Mouse (Mus musculus): Measurements from ENCODE around the gene Reg2.
"Not testable (repeated sequence)": the region's sequence is repeated elsewhere in the genome, so short reads cannot be mapped to it uniquely, and the experiment has no call there.

Reg2 gene

GRCm38 (mm10) chr6:78395323-78395722, at the start of gene Reg2:
Gene Reg2 (plus strand): TSS chr6:78395623.
- not testable (repeated sequence) for DNase-seq (ENCODE audit: low spot score in 2 of 2)

DNA sequence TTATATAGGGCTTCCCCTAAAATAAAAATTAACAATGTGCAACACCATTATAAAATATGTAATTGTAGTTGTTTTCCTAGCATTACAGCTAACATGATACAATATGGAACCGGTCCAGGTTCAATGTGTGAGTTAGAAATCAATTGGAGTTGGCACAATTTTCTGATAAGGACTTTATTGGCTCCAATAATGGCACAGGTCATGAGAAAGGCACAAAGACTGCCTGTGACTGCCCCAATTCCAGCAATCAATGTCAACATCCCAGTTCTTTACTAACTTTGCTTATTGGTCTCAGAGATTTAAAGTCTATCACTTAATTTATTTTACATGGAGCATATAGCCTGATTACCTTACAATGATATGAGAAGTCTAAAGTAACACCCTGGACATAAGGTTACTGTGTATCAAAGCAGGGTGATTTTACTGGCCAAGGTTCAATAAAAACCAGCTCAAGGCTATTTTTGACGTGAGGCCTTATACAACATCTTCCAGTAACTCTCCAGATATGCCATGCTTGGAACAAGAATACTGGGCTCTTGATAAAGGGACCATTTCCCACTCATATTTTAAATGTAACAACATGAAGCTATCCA, 33.4 kb upstream of the Reg2 start:
- DNase-seq (ENCODE audit: low spot score in 2 of 2) = no peak

DNA sequence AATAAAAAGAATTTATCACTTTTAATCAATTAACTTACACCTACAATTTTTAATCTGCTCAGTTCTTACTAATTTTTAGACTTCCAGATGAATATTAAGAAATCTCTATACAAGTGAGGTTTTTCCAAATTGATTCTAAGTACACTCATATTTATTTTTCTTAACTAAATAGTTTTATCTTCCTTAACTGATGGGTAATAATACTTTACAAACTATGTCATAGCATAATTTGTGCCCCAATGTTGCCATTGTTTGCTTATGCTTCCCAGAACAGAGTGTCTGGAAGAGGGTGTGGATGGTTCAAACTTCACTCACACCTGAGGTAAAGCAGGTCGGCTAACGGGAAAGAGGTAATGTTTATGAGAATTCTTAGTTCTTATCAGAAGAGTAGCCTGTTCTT, 25.1 kb upstream of the Reg2 start, which contains the start of gene Reg3b:
TSS of gene Reg3b (plus strand) at position 301 of the 400 bp plus-strand sequence.
- no peak for DNase-seq (ENCODE audit: low spot score in 2 of 2)

GRCm38 (mm10) chr6:78378765-78379164, 16.7 kb upstream of the Reg2 start, which contains the start of gene Reg3d:
Gene Reg3d (minus strand): TSS chr6:78378865.
- DNase-seq (ENCODE audit: low spot score in 2 of 2) = no peak

GRCm38 (mm10) chr6:78380409-78380808, 15.0 kb upstream of the Reg2 start, which contains the start of gene Reg3a:
Gene Reg3a (plus strand): TSS chr6:78380709.
- DNase-seq (ENCODE audit: low spot score in 2 of 2) = no peak

GRCm38 (mm10) chr6:78385609-78386008, 9.8 kb upstream of the Reg2 start:
- DNase-seq (ENCODE audit: low spot score in 2 of 2) = no peak

DNA sequence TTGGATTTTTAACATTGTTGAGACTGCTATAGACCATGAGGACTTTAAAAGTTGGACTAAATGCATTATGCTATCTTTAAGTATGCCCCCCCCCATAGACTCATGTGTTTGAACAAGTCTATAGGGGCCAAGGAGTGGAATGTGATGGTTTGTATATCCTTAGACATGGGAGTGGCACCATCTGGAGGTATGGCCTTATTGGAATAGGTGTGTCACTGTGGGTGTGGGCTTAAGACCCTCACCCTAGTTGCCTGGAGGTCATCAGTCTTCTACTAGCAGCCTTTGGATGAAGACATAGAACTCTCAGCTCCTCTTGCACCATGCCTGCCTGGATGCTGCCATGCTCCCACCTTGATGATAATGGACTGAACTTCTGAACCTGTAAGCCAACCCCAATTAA, 27.0 kb downstream of the Reg2 start, which contains the start of gene Reg1:
TSS of gene Reg1 (plus strand) at position 301 of the 400 bp plus-strand sequence.
- not testable (repeated sequence) for DNase-seq (ENCODE audit: low spot score in 2 of 2)

DNA sequence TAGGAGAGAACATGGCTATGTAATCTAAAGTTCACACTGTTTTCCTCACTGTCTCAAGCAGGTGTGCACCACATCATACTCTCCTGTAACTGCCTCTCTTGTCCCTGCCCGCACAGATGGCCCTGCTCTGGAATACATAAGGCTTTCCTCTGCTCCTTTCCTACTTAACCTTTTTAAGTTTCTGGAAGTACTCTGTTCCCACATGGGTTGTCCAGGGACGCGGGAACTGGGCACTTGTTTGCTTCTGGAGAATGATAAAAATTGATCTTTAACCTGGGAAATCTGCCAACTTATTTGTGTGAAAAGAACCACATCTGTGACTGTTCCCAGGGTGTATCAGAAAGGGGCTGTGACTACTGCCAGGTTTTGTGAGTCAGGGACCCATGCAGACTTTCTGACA, 30.1 kb downstream of the Reg2 start:
- DNase-seq (ENCODE audit: low spot score in 2 of 2) = no peak

DNA sequence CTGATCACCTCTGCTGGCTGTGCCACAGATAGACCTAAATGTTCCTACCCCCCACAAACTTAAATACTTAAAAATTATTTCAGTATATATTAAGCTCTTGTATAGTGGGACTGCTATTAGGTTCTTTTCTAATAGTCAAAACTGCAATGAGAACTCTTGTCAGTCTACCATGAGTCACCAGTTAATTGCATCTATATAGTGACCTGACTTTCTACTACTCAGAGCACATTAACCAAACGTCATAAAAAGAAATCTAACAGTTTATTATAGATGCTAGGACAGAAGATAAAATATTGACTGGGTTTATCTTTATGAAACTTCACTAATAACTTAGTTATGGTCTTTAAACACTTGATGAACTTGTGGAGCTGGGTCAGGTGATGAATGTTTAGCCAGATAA, 51.8 kb downstream of the Reg2 start:
- DNase-seq (ENCODE audit: low spot score in 2 of 2) = no peak

GRCm38 (mm10) chr6:78448409-78448808, 53.0 kb downstream of the Reg2 start:
- DNase-seq (ENCODE audit: low spot score in 2 of 2) = no peak

- DNase-seq (ENCODE audit: low spot score in 2 of 2) = no peak
These were observed 57.4 kb downstream of the Reg2 start for GRCm38 (mm10) chr6:78452804-78453203.

Measured in urinary bladder, adult 18-20 months (tissue).